Mouse (Mus musculus): Measurements from ENCODE around the gene Tmem184b. TPM values are rescaled to one million over a fixed set of nuclear protein-coding genes. Genes with fewer than 3 reads are reported as not detected.

The Tmem184b gene
- polyA plus RNA-seq, 1 experiment from 2014 or later: 56.6 TPM

- H3K27ac ChIP-seq (ENCODE audit: low read depth): no peak overlapping the region
- DNase-seq (ENCODE audit: low spot score): no peak
- 63% methylated on average over 10 of the region's 10 CpGs for WGBS
These were observed 8.1 kb upstream of the Tmem184b start for GRCm38 (mm10) chr15:79411363-79412065.

GRCm38 (mm10) chr15:79409077-79409573 lies 5.8 kb upstream of the Tmem184b start:
- WGBS: 82% methylated on average over 4 of the region's 4 CpGs
- no peak for ATAC-seq (replicated peaks; ENCODE audit: low FRiP score, low TSS enrichment, low read depth)
- DNase-seq (ENCODE audit: low spot score): no peak

More at GRCm38 (mm10) chr15:79411363-79412065, 8.1 kb upstream of the Tmem184b start:
- no peak overlapping the region for H3K4me3 ChIP-seq (ENCODE audit: low read depth, low read length)
- H3K27me3 ChIP-seq (replicated peaks; ENCODE audit: control insufficient read depth, insufficient read depth, low read length): no peaks in the 10 kb centered on the region
- no peaks in the 10 kb centered on the region for H3K36me3 ChIP-seq (ENCODE audit: control insufficient read depth, insufficient read depth, low read length)
- ATAC-seq (replicated peaks; ENCODE audit: low FRiP score, low TSS enrichment, low read depth): no peak
- no peaks in the 10 kb centered on the region for H3K4me1 ChIP-seq (replicated peaks; ENCODE audit: control insufficient read depth, insufficient read depth, low read length)
- no peaks in the 10 kb centered on the region for H3K9me3 ChIP-seq (ENCODE audit: control insufficient read depth, low read length)
- H3K9ac ChIP-seq (ENCODE audit: low read length): no peak overlapping the region
- H3K4me2 ChIP-seq (ENCODE audit: low read length): no peak overlapping the region

GRCm38 (mm10) chr15:79406564-79406963 lies 3.2 kb upstream of the Tmem184b start:
- H3K27ac ChIP-seq (ENCODE audit: low read depth): no peak overlapping the region
- 87% methylated on average over 4 of the region's 4 CpGs for WGBS
- H3K4me3 ChIP-seq (ENCODE audit: low read depth, low read length): no peak overlapping the region
- H3K27me3 ChIP-seq (replicated peaks; ENCODE audit: control insufficient read depth, insufficient read depth, low read length): peaks cover 11% of the 10 kb centered on the region; the same call in 1 of the 2 replicates
- DNase-seq (ENCODE audit: low spot score): no peak
- no peak overlapping the region for H3K9ac ChIP-seq (ENCODE audit: low read length)
- no peaks in the 10 kb centered on the region for H3K9me3 ChIP-seq (ENCODE audit: control insufficient read depth, low read length)
- no peak overlapping the region for H3K4me2 ChIP-seq (ENCODE audit: low read length)
- no peaks in the 10 kb centered on the region for H3K36me3 ChIP-seq (ENCODE audit: control insufficient read depth, insufficient read depth, low read length)
- no peak for ATAC-seq (replicated peaks; ENCODE audit: low FRiP score, low TSS enrichment, low read depth)
- H3K4me1 ChIP-seq (replicated peaks; ENCODE audit: control insufficient read depth, insufficient read depth, low read length): peaks cover 8% of the 10 kb centered on the region; the same call in 1 of the 2 replicates

More at GRCm38 (mm10) chr15:79409077-79409573, 5.8 kb upstream of the Tmem184b start:
- no peak overlapping the region for H3K27ac ChIP-seq (ENCODE audit: low read depth)
- no peaks in the 10 kb centered on the region for H3K9me3 ChIP-seq (ENCODE audit: control insufficient read depth, low read length)
- H3K36me3 ChIP-seq (ENCODE audit: control insufficient read depth, insufficient read depth, low read length): no peaks in the 10 kb centered on the region
- peaks cover 9% of the 10 kb centered on the region; the same call in 1 of the 2 replicates for H3K27me3 ChIP-seq (replicated peaks; ENCODE audit: control insufficient read depth, insufficient read depth, low read length)
- no peak overlapping the region for H3K4me3 ChIP-seq (ENCODE audit: low read depth, low read length)
- H3K4me2 ChIP-seq (ENCODE audit: low read length): no peak overlapping the region
- no peak overlapping the region for H3K9ac ChIP-seq (ENCODE audit: low read length)
- no peaks in the 10 kb centered on the region for H3K4me1 ChIP-seq (replicated peaks; ENCODE audit: control insufficient read depth, insufficient read depth, low read length)

GRCm38 (mm10) chr15:79404277-79404676 lies 908 bp upstream of the Tmem184b start:
- DNase-seq (ENCODE audit: low spot score) (no peak), ATAC-seq (replicated peaks; ENCODE audit: low FRiP score, low TSS enrichment, low read depth) (no peak)
- Histone ChIP-seq H3K27me3 (replicated peaks; ENCODE audit: control insufficient read depth, insufficient read depth, low read length) (peaks cover 11% of the 10 kb centered on the region; the same call in 1 of the 2 replicates), H3K4me3 (ENCODE audit: low read depth, low read length) (no peak overlapping the region), H3K9ac (ENCODE audit: low read length) (no peak overlapping the region), H3K36me3 (ENCODE audit: control insufficient read depth, insufficient read depth, low read length) (no peaks in the 10 kb centered on the region), H3K9me3 (ENCODE audit: control insufficient read depth, low read length) (no peaks in the 10 kb centered on the region), H3K27ac (ENCODE audit: low read depth) (no peak overlapping the region), H3K4me2 (ENCODE audit: low read length) (no peak overlapping the region; the same call in 1 of the 2 replicates), H3K4me1 (replicated peaks; ENCODE audit: control insufficient read depth, insufficient read depth, low read length) (peaks cover 30% of the 10 kb centered on the region)
- 81% methylated on average over 1 of the region's 1 CpGs for WGBS

- Histone ChIP-seq H3K4me1 (replicated peaks; ENCODE audit: control insufficient read depth, insufficient read depth, low read length) (peaks cover 30% of the 10 kb centered on the region), H3K9me3 (ENCODE audit: control insufficient read depth, low read length) (no peaks in the 10 kb centered on the region), H3K4me2 (ENCODE audit: low read length) (peak overlapping the region; percentile 70), H3K9ac (ENCODE audit: low read length) (peak overlapping the region; percentile 82), H3K4me3 (ENCODE audit: low read depth, low read length) (peak overlapping the region; percentile 90), H3K36me3 (ENCODE audit: control insufficient read depth, insufficient read depth, low read length) (no peaks in the 10 kb centered on the region), H3K27ac (ENCODE audit: low read depth) (peak overlapping the region; percentile 62; the same call in 1 of the 2 replicates), H3K27me3 (replicated peaks; ENCODE audit: control insufficient read depth, insufficient read depth, low read length) (peaks cover 11% of the 10 kb centered on the region; the same call in 1 of the 2 replicates)
- no peak for ATAC-seq (replicated peaks; ENCODE audit: low FRiP score, low TSS enrichment, low read depth)
- WGBS: 15% methylated on average over 9 of the region's 9 CpGs
- no peak for DNase-seq (ENCODE audit: low spot score)
These were observed 418 bp upstream of the Tmem184b start for GRCm38 (mm10) chr15:79403763-79404210.

- Histone ChIP-seq H3K4me1 (replicated peaks; ENCODE audit: control insufficient read depth, insufficient read depth, low read length) (peaks cover 30% of the 10 kb centered on the region), H3K4me2 (ENCODE audit: low read length) (peak overlapping the region; percentile 70), H3K9me3 (ENCODE audit: control insufficient read depth, low read length) (no peaks in the 10 kb centered on the region), H3K27me3 (replicated peaks; ENCODE audit: control insufficient read depth, insufficient read depth, low read length) (peaks cover 11% of the 10 kb centered on the region; the same call in 1 of the 2 replicates), H3K4me3 (ENCODE audit: low read depth, low read length) (peak overlapping the region; percentile 90), H3K9ac (ENCODE audit: low read length) (peak overlapping the region; percentile 82), H3K36me3 (ENCODE audit: control insufficient read depth, insufficient read depth, low read length) (no peaks in the 10 kb centered on the region), H3K27ac (ENCODE audit: low read depth) (no peak overlapping the region)
- WGBS: 12% methylated on average over 5 of the region's 5 CpGs
- no peak for DNase-seq (ENCODE audit: low spot score)
- ATAC-seq (replicated peaks; ENCODE audit: low FRiP score, low TSS enrichment, low read depth): 0 out of 2 replicates have a peak, but pooled peaks have one; percentile 3
These were observed 1.2 kb downstream of the Tmem184b start for GRCm38 (mm10) chr15:79402176-79402575.

GRCm38 (mm10) chr15:79400975-79401365 lies 2.4 kb downstream of the Tmem184b start:
- no peak overlapping the region for H3K9ac ChIP-seq (ENCODE audit: low read length)
- DNase-seq (ENCODE audit: low spot score): no peak
- H3K4me2 ChIP-seq (ENCODE audit: low read length): no peak overlapping the region
- H3K27me3 ChIP-seq (replicated peaks; ENCODE audit: control insufficient read depth, insufficient read depth, low read length): peaks cover 11% of the 10 kb centered on the region; the same call in 1 of the 2 replicates
- H3K27ac ChIP-seq (ENCODE audit: low read depth): no peak overlapping the region
- no peaks in the 10 kb centered on the region for H3K36me3 ChIP-seq (ENCODE audit: control insufficient read depth, insufficient read depth, low read length)
- no peak overlapping the region for H3K4me3 ChIP-seq (ENCODE audit: low read depth, low read length)
- ATAC-seq (replicated peaks; ENCODE audit: low FRiP score, low TSS enrichment, low read depth): no peak
- H3K9me3 ChIP-seq (ENCODE audit: control insufficient read depth, low read length): no peaks in the 10 kb centered on the region
- peaks cover 30% of the 10 kb centered on the region for H3K4me1 ChIP-seq (replicated peaks; ENCODE audit: control insufficient read depth, insufficient read depth, low read length)
- 53% methylated on average over 7 of the region's 7 CpGs for whole genome bisulfite sequencing

GRCm38 (mm10) chr15:79400134-79400974 lies 3.0 kb downstream of the Tmem184b start:
- H3K4me2 ChIP-seq (ENCODE audit: low read length): no peak overlapping the region

More at GRCm38 (mm10) chr15:79400134-79400974, 3.0 kb downstream of the Tmem184b start:
- H3K4me3 ChIP-seq (ENCODE audit: low read depth, low read length): no peak overlapping the region
- no peak overlapping the region for H3K27ac ChIP-seq (ENCODE audit: low read depth)
- H3K9ac ChIP-seq (ENCODE audit: low read length): no peak overlapping the region
- no peaks in the 10 kb centered on the region for H3K36me3 ChIP-seq (ENCODE audit: control insufficient read depth, insufficient read depth, low read length)
- DNase-seq (ENCODE audit: low spot score) (no peak), ATAC-seq (replicated peaks; ENCODE audit: low FRiP score, low TSS enrichment, low read depth) (no peak)
- no peaks in the 10 kb centered on the region for H3K9me3 ChIP-seq (ENCODE audit: control insufficient read depth, low read length)
- peaks cover 33% of the 10 kb centered on the region for H3K4me1 ChIP-seq (replicated peaks; ENCODE audit: control insufficient read depth, insufficient read depth, low read length)
- peaks cover 11% of the 10 kb centered on the region; the same call in 1 of the 2 replicates for H3K27me3 ChIP-seq (replicated peaks; ENCODE audit: control insufficient read depth, insufficient read depth, low read length)
- WGBS: 61% methylated on average over 6 of the region's 6 CpGs

Measured in intestine, embryonic 14.5 days (tissue).